Mouse (Mus musculus) mouse embryonic stem cell (cell line): ENCODE results near the gene Rfpl4.
"Not testable (repeated sequence)": the region's sequence is repeated elsewhere in the genome, so short reads cannot be mapped to it uniquely, and the experiment has no call there.

Experiments used
- in situ Hi-C, 2 experiments: fragments of 300-500 bp; cut with MboI; formaldehyde crosslinking; loops; 1 replicate in 1 of 2; 3 replicates in 1 of 2; pipeline ENCODE4 v1.14.3; 2019 to 2020; ENCODE audit warnings: low sequenced_read_pairs in 2 of 2, low pct_unique_long_range_greater_than_20kb in 1 of 2, mixed read lengths in 1 of 2; ENCODE audit not compliant: unreplicated experiment in 1 of 2

Rfpl4 gene

DNA sequence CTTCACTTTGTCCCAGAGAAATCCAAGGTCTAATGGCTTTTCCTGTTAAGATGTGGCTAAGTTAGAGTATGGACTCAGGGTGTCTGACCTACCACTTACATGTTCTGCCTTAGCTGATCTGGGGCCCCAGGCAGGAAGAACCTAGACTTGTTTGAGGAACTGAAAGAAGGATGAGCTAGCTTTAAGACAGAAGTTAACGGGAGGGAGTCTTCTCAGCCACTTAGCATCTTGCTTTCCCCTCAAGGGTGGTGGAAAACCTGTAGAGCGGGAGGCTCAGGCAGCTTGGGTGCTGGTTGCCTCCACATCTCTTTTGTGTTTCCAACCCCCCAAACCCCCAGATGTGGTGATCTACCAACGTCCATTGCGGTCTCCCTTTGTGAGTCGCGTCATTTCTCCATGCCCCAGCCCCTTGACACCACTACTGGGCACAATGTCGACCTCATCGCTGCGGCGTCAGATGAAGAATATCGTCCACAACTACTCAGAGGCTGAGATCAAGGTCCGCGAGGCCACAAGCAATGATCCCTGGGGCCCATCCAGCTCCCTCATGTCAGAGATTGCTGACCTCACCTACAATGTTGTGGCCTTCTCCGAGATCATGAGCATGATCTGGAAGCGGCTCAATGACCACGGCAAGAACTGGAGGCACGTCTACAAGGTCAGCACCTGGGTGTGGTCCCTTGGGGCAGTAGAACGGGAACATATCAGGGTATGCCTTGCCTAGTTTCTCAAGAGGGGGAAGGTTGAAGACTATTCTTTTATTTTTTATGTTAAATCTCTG is 33.2 kb downstream of the Rfpl4 start:
- in situ Hi-C loops, result no loop called here

DNA sequence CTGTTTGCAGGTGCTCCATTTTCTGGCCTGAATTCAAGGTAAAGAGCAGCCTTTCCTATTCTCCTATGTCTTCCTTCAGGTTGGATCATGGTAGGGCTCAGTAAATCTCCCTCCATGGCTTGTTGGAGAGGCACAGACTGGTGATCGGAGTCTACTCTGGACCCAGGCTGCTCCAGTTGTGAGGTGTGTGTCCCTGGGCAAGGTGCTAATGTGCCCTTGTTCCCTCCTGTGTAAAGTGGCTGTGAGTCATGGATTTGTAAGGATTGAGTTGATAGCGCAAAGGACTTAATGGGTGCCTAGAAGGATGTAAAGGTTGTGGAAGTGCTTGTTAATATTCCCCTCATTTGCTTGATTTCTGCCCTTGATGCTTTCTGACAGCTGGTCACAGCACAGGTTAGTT is 34.8 kb downstream of the Rfpl4 start:
- in situ Hi-C loops, result no loop called here

DNA sequence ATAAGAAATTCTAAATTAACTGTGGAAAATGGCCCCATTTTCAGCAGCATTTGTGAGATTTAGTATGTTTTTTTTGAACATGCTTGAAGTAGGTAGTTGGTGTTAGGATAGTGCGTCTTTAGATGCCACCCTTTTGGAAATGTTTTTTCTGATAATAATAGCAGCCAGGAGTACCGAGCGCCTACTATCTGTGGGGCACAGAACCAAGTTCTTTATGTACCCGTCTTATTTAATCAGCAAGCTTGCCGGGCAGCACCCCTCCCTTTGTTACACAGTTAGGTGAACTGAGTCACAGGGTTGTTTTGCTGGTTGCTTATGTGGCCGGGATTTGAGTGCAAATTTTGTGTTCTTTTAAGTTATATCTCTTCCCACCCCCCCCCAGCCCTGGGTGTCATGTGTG is 35.5 kb downstream of the Rfpl4 start:
- in situ Hi-C loops, result no loop called here

DNA sequence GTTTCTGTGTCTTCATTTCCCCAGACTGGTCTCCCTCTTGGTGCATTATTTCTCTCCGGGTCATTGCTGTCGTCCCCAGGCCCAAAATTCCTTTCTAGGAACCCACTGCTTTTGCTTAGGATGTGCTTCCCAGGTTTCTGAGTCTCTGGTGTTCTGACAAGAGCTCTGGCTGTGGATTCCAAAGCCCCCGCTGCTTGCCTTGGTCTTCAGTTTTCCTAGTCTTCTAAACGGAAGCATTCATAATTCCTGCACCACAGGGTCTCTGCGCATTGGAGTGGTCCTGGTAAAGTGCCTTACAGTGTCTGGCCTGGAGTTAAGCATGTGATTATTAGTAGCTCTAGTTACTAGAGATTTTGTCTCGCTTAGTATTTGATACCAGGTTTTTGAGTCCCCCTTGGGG is 35.9 kb downstream of the Rfpl4 start:
- in situ Hi-C loops, result no loop called here

DNA sequence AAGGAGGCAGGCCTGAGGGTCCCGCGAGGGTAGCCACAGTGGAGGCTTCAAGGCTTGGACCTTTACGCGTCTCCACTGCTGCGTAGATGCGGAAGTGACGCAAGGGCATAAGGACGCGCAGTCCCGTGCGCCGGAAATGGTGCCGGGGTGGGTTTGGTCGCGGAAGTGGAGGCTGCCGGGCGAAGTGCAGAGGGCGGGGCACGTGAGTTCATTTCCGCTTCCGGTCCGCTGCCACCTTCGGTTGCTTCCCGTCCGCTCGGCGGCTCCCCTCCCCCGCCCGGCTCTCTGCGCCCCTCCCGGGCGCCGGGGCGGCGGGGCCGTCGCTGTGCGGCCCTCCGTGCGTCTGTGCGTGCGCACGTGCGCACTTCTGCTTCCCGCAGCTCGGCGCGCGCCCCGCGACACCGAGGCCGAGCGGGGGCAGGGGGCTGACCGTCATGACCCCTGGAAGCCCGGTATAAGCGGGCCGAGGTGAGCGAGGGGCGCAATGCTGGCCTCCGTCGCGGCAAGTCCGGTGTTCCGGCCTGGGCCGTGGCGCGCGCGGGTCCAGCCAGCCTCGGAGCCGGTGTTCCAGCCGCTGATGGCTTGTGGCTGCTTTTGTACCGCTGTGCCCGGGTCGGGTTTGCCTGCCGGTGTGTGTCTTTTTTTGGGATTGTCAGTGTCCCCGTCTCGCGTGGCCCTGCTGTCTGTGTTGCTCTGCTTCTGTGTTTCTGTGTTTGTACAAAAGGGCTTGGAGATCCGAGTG is 36.6 kb downstream of the Rfpl4 start, which contains the start of gene Epn1:
Epn1 (plus strand) TSS at position 226 of the 742 bp plus-strand sequence.
- in situ Hi-C loops, result no loop called here

DNA sequence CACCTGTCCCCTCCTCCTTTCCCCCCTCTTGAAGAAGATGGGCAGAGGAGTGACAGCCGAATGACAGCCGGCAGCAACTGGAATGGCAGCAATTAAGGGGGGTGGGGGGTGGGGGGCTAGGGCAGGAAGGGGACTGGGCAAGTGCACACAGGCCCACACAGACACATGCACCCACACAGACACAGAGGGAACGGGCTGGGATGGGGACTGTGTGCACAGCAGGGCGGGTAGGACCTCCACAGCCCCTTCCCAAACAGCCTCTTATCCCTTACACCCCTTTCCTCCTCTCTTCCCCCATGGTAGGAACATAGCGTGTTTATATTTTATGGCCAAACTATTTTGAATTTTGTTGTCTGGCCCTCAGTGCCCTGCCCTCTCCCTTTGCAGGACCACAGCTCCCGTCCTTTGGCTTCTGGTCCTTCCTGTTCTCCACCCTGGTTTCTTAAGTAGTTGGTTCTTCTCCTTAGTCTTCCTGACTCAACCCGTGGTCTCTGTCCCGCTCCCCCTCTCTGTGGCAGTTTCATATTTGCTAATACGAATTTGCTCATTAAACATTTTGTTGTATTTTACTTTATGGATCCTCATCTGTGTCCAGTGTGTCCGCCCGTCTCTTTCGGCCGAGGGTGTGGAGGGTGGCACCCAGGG is 37.3 kb downstream of the Rfpl4 start:
- in situ Hi-C loops, result not testable (repeated sequence)

DNA sequence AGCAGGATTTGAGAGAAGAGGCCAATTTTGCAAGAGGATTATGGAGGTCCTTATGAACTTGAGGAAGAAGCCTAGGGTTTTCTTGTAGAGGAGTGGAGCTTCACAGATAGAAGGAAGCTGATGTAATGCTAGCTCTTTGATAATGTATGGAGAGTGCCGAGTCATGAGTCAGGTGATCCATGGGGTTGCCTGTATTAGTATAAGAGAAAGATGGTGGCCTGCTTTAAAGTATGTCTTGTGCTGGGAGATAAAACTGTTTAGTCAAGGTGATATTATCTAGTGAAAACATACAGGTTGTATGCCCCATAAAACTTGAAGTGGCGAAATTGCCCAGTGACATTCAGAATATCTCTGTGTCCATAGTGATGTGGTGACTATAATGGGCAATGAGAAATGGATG is 39.8 kb downstream of the Rfpl4 start:
- in situ Hi-C loops, result no loop called here

DNA sequence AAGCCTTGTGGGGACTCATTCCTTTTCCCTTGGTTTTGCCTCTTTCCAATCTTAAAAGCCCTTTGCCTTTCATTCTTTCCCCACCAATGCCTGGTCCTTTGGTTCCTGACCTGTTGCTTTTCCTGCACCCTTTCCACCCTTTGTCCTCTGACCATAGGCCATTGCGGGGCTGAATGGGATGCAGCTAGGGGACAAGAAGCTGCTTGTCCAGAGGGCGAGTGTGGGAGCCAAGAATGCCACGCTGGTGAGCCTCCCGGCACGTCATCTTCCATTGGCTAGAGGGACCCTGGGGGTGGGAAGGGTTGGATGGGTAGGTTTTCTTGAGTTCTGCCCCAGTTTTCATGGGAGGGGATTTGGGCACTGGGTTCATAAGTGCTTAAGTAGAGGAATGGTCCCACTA is 41.8 kb downstream of the Rfpl4 start:
- in situ Hi-C loops, result no loop called here

DNA sequence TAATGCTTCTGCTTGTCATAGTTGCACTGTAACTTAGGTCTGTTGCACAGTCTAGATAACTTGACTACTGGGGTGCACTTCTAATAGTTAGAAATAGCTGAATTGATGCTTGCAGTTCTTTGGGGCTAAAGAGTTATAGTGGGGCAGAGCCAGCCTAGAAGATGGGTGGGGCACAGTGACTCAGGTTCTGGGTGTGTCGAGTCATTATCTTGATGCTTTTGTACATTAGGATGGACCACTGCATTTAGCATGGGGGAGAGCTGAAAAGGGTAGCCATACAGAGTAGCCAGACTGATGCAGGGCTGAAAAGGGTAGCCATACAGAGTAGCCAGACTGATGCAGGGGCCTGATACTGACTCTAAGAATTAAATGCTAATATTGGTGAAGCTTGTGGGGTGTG is 43.2 kb downstream of the Rfpl4 start:
- in situ Hi-C loops, result no loop called here

DNA sequence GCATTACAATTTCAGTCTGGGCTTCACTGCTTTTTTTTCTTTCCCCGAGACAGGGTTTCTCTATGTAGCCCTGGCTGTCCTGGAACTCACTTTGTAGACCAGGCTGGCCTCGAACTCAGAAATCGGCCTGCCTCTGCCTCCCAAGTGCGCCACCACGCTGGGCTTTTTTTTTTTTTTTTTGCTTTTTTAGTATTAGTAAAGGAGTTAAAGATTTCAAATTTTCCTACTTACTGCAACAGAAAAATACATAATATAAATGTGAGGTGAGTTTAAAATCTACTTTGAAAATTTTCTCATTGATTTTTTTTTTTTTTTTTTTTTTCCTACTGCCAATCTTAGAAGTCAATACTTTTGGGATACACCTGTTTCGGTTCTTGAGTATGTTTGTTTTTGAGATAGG is 51.9 kb downstream of the Rfpl4 start:
- in situ Hi-C loops, result loop anchor here in 1 of 2 experiments (5.0 kb wide), 1 partner anchor 43 kb away; the partner anchor contains the start of genes Ccdc106 and Zfp865

DNA sequence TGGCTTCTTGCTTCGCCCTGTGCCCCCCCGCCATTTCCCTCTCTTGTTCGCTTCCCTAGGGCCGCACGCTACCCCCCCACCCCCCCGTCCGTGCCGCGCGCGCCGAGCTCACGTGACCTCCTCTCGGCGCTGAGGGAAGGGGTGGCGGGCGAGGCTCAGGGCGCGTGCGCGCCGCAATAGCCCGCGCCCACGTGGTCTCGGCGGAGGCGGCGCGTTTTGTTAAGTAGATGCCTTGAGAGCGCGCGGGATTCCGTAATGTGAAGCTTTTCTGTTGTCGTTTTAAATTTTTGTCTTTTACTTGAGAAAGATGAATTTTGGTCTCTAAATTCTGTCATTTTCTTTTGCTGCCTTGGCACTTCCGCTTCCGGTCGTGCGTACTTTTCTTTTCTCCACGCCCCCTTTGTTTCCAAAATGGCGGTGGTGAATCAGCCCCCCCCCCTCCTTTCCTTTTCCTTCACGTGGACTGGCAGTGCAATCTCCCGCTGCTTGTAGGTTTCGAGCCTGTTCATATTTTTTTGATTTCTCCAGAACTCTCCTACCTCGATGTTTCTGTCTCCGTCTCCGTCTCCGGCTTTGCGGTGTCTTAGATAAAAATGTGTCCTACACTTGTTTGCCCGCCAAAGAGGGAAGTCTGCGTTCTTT is 54.3 kb downstream of the Rfpl4 start:
- in situ Hi-C loops, result loop anchor here in 1 of 2 experiments (5.0 kb wide), 1 partner anchor 40 kb away; the partner anchor contains the start of genes Ccdc106 and Zfp865

DNA sequence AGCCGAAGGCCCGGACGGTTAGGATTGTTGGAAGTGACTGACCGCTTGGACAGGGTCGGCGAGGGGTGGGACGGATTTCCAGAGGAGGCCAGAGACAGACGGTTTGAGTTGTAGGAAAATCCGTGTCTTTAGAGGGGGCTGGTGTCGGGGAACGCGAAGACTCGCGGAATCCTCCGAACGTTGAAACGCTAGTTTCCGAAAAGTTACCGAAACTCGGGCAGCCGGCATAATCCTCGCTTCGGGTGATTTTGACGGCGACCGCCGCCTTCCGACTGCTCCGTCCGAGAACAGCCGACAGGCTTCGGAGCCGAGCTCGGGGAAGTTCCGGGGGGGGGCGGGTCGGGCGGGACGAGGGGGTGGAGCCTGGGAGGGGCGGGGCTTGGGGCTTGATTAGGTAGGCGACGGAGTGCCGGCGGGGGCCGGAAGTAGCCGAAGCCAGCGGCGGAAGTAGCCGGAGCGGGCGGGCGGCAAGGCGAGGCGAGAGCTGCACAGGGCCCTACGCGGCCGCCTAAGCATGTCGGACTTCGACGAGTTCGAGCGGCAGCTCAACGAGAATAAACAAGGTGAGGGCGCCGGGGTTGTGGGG is 54.9 kb downstream of the Rfpl4 start, which contains the start of gene U2af2:
U2af2 (plus strand) TSS at position 370 of the 586 bp plus-strand sequence.
- in situ Hi-C loops, result loop anchor here in 1 of 2 experiments (5.0 kb wide), 1 partner anchor 40 kb away; the partner anchor contains the start of genes Ccdc106 and Zfp865

DNA sequence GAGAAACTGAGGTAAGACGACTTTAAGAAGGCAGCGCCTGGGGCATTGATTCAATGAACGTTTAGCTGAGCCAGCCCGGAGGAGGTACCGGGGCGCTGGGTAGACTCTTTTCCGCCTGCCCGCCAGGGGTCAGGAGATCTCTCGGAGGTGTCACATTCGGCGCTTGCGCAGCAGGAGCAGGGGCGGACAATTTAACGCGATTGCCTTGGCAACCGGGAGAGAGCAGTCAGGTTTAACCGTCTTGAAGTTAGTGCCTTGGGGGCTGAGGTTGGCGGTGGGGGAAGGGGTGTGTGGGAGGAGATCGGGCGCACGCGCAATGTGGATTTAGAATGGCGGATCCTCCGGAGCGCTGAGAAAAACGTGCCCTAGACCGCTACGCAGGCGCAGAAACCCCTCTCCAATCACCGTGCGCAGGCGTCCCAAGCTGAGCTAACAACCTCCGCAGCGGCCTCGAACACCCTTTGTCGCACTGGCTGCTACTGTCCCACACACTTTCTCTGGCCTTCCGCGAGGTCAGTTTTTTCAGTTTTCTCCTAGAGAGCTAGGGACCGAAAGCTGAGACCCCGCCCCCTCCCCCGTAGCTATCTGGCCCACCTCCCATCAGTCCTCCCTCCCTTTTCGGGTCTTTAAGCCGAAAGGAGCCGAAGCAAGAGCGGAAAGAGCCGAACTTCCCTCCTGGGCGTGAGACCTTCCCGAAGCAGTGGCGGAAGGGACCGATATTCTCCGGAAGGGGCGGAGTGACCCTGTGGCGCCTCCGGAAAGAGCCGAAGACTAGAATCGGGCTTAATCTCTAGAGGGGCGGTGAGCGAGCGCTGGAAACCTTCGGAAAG is 55.6 kb downstream of the Rfpl4 start:
- in situ Hi-C loops, result loop anchor here in 1 of 2 experiments (5.0 kb wide), 1 partner anchor 39 kb away; the partner anchor contains the start of genes Ccdc106 and Zfp865

DNA sequence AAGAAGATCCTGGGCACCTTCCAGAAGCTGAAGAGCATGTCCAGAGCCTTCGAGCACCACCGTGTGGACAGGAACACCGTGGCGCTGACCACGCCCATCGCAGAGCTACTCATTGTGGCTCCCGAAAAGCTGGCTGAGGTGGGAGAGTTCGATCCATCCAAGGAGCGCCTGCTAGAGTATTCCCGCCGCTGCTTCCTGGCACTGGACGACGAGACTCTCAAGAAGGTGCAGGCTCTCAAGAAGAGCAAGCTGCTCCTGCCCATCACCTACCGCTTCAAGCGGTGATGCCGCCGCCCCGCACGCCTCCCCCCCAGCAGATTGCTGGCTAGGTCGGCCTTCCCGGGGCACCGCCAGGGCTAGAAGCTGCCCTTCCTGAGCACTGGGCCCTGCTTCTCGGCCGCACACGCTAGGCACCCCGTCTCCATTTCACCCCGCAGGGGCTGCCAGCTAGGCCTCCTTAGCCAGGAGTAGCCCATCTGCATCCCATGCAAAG is 56.5 kb downstream of the Rfpl4 start:
- in situ Hi-C loops, result loop anchor here in 1 of 2 experiments (5.0 kb wide), 1 partner anchor 38 kb away; the partner anchor contains the start of genes Ccdc106 and Zfp865
